Mouse (Mus musculus) spleen, adult 2 months (tissue): ENCODE results near the gene Tmem121.

Experiments used
- CTCF ChIP-seq: fragments of 200-500 bp; IDR thresholded peaks from 2 replicates; pipeline ENCODE4 v1.5.1; 2011; ENCODE audit warnings: mild to moderate bottlenecking, inconsistent platforms; ENCODE audit not compliant: insufficient read depth, insufficient read length, insufficient replicate concordance; ENCODE audit errors: extremely low read depth
- POLR2A ChIP-seq: fragments of 200-500 bp; IDR thresholded peaks from 2 replicates; pipeline ENCODE4 v1.6.1; 2011; ENCODE audit warnings: low read depth, low read length, inconsistent platforms

GRCm38 (mm10) chr12:113184945-113185344 lies 785 bp upstream of the Tmem121 start:
- TF ChIP-seq CTCF (no peak), POLR2A (no peak)
